Mouse (Mus musculus) layer of hippocampus, adult 11-12 months (tissue): ENCODE data around the gene Zkscan14.
"Not testable (repeated sequence)": the region's sequence is repeated elsewhere in the genome, so short reads cannot be mapped to it uniquely, and the experiment has no call there.

Source experiments
- DNase-seq: peaks from one replicate; pipeline ENCODE4 v3.0.0; 2022; ENCODE audit warnings: low spot score

The Zkscan14 gene

GRCm38 (mm10) chr5:145201321-145201991, at the start of gene Zkscan14:
Zkscan14 (minus strand) TSS chr5:145201868.
- DNase-seq = peak; percentile 76

- no peak for DNase-seq
These were observed 47.9 kb upstream of the Zkscan14 start for GRCm38 (mm10) chr5:145249520-145249919.

DNA sequence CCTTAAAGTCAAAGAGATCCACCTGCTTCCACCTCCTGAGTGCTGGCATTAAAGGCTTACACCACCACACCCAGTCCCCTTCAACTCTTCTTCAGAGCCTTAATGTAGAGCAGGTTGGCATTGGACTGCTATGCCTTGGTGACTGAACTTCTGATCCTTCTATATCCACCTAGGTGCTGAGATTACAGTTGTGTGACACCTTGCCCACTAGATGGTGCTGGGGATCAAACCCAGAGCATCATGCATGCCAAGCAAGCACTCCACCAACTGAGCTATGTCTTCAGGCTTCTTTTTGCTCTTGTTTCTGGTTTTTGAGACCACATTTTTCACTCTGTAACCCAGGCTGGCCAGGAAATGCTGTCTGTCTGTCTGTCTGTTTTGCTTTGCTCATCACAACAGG, 33.0 kb upstream of the Zkscan14 start:
- peak; percentile 18 for DNase-seq

- DNase-seq = no peak
These were observed 30.3 kb upstream of the Zkscan14 start for GRCm38 (mm10) chr5:145231893-145232411.

GRCm38 (mm10) chr5:145231367-145231871, 29.8 kb upstream of the Zkscan14 start, which contains the start of gene Zfp655:
Zfp655 (plus strand) TSS chr5:145231715.
- DNase-seq = peak; percentile 97

- no peak for DNase-seq
These were observed 29.0 kb upstream of the Zkscan14 start for GRCm38 (mm10) chr5:145230641-145231040.

DNA sequence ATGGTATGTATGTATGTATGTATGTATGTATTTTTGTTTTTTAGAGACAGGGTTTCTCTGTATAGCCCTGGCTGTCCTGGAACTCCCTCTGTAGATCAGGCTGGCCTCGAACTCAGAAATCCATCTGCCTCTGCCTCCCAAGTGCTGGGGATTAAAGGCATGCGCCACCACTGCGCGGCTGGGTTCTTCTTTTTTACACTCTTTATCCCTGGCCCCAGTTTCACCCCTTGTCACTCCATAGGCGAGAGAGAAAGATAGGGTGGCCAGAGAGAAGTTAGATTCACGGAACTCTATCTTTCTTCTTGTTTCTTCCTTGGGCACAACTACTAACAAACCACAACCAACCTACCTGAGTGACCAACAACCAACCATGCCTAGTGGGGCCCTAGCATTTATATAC, 27.6 kb upstream of the Zkscan14 start:
- not testable (repeated sequence) for DNase-seq

GRCm38 (mm10) chr5:145226453-145226852, 24.8 kb upstream of the Zkscan14 start:
- no peak for DNase-seq

GRCm38 (mm10) chr5:145223395-145223794, 21.7 kb upstream of the Zkscan14 start:
- no peak for DNase-seq

DNA sequence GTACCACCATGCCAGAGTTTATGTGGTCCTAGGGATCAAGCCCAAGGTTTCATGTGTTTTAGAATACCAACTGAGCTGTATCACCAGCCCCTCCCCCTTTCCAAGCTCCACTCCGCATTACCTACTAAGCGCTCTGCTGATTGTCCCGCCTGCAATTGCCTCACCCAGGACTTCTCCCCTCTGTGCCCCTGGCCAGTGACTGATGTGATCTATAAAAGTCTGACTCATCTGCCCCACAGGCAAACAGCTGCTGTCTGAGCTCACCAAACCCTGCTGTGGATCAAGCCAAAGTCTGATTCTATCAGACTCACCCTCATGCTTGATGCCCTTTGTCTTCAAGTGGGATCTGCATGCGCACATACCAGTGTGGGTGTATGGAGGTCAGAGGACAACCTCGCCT, 21.2 kb upstream of the Zkscan14 start:
- no peak for DNase-seq

GRCm38 (mm10) chr5:145219981-145220380, 18.3 kb upstream of the Zkscan14 start:
- no peak for DNase-seq

DNA sequence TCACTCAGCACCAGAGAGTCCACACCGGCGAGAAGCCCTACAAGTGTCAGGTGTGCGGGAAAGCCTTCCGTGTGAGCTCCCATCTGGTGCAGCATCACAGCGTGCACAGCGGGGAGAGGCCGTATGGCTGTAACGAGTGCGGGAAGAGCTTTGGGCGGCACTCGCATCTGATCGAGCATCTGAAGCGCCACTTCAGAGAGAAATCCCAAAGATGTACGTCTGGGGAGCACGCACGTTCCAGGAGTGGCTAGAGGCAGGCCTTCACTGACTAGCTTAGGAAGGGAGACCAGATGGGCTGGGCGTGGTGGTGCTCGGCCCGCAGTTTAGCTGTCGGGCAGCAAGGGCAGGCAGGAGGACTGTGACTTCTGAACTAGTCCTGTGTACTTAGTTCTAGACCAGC, 17.0 kb upstream of the Zkscan14 start:
- DNase-seq = no peak

DNA sequence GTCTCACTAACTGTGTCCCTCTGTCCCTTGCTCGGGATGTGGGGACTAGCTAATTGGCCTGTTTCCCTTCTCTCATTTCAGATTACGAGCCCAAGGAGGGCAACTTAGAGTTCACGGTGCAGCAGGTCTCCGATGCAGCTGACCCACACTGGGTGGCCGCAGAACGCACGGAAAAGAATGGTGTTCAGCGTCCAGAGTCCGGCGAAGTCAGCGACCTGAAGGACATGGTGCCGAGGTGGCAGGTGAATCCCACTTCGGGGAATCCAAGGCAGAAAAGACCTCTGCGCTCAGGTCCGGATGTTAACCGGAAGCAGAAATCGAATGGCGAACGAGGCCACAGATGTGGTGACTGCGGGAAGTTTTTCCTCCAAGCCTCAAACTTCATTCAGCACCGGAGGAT, 16.5 kb upstream of the Zkscan14 start:
- DNase-seq = no peak

DNA sequence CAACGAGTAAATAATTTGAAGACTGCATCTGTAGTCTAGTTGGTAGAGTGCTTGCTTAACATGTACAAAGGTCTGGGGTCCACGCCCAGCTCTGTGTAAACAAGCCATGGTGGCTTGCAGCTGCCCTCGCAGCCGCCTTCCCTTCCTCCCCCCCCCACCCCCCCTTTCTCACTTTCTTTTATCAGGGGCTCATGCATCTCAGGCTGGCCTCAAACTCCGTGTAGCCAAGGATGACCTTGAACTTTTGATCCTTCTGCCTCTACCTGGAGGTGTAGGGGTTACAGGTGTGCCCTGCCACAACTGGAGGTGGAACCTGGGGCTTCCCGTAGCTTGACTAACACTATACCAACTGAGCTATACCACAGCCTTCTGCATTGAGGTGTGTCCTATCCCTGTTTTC, 16.1 kb upstream of the Zkscan14 start:
- no peak for DNase-seq

- DNase-seq = no peak
These were observed 13.0 kb upstream of the Zkscan14 start for GRCm38 (mm10) chr5:145214679-145215078.

GRCm38 (mm10) chr5:145213505-145213904, 11.8 kb upstream of the Zkscan14 start:
- DNase-seq = no peak

DNA sequence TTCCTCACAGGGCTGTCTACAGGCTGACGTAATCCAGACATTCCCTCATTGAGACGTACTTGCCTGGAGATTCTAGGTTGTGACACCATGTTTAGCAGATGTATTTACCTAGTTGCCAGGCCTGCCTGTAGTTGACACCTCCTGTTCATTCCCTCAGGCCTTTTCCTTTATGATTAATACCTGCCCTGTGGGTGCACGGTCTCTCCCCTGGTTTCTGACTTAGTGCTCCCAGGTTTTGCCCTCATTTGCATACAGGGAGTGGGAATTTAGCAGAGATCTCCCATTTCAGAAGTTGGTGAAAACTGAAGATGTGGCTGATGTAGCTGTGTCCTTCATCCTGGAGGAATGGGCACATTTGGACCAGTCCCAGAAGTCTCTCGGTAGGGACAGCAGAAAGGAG, 10.5 kb upstream of the Zkscan14 start:
- no peak for DNase-seq

DNA sequence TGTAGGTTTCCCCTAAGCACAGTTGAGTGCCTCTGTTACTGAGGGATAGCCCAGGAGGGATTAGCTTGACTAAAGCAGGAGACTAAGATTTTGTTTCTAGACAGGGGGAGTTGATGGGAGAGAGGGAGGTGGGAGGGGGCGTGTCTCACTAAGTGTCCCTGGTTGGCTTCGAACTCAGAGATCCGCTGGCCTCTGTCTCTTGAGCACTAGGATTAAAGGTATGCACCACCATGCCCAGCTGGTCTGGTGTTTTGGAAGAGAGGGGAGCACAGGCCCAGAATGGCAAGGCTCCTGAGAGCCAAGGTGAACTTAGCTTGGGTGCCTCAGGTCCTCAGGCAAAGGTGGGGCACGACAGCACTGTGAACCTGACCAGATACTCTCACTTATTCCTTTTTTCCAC, 9.7 kb upstream of the Zkscan14 start:
- DNase-seq = no peak

DNA sequence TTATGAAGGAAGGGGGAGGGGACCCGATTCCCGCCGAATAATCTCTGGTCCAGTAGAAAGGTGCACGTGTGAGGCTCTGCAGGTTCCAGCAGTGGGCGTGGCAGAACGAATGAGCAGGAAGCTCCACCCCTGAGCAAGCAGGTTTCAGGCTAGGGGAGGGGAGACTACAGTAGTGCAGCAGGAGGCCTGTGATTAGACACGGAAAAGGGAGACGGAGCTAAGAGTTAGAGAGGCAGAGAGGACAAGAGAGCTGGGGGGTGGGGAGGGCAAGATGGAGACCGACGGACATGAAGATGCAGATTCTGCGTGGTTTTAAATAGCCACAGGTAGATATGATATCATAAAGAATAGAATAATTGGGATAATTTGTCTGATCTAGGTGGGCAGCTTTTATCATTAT, 6.7 kb upstream of the Zkscan14 start:
- DNase-seq = not testable (repeated sequence)

- DNase-seq = no peak
These were observed 6.3 kb upstream of the Zkscan14 start for GRCm38 (mm10) chr5:145207954-145208353.

DNA sequence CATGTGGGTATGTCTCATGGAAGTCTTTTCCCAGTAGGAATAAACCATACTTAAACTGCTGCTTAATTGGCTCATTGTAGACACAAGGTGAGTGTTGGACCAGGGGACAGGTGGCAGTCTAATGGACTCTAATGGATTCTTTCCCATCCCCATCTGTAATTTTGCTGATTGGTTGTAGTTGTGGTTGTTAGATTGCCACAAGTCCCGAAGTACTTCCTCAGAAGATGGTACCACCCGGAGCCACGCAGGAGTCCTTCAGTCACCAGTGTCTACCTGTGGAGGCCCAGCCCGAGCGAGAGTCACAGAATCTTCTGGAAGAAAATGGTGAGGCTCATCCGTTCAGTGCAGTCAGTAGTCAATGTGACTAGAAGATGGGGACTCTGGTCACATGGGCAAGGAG, 5.7 kb upstream of the Zkscan14 start:
- DNase-seq = no peak

GRCm38 (mm10) chr5:145205041-145205440, 3.4 kb upstream of the Zkscan14 start:
- no peak for DNase-seq

DNA sequence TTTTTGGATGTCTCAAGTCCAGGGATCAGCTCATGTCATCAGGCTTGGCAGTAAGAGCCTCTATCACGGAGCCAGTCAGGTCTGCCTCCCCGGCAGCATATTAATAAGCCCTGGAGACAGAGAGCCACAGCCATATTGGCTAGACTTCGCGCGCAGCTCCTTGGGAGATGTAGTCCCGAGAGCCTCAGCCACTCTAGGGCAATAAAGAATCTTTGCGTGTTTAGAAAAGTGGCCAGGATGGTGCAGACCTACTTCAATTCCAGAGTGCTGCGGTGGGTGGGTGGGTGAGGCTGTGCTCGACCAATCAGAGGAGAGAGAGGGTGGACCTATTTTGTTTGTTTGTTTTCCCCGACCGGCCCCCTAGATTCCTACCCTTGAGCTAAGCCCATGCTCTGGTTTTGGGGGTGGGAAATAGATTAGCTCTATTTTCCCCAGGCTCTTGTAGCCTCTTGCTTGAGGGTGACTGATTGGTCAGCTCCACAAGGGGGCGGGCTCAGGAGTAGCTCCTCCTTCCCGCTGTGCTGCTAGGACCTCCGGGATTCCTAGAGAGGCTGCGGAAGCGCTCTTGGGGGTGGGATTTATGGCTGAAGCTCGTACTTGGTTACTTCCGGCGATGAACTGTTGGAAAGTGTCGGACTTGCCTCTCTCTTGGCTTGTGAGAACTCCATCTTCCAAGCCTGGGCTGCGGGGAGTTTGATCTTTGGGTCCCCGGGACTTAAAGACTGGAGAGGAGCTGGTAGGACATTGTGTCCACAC, 2.4 kb upstream of the Zkscan14 start, which contains the start of gene Zkscan5:
Gene Zkscan5 (plus strand): TSS at position 627 of the 756 bp plus-strand sequence.
- DNase-seq = peak; percentile 98
